Mouse (Mus musculus) bone marrow, adult 2 months (tissue): ENCODE data around the gene Mllt1.

ENCODE experiments used
- CTCF ChIP-seq: fragments of 200-500 bp; IDR thresholded peaks from 2 replicates; pipeline ENCODE4 v1.5.1; 2011; ENCODE audit warnings: low read length, control low read depth; ENCODE audit not compliant: control insufficient read depth, insufficient read depth
- POLR2A ChIP-seq: fragments of 200-500 bp; IDR thresholded peaks from 2 replicates; pipeline ENCODE4 v1.6.1; 2011; ENCODE audit warnings: low read depth, mild to moderate bottlenecking, control low read depth, low read length, borderline replicate concordance; ENCODE audit not compliant: control insufficient read depth

DNA sequence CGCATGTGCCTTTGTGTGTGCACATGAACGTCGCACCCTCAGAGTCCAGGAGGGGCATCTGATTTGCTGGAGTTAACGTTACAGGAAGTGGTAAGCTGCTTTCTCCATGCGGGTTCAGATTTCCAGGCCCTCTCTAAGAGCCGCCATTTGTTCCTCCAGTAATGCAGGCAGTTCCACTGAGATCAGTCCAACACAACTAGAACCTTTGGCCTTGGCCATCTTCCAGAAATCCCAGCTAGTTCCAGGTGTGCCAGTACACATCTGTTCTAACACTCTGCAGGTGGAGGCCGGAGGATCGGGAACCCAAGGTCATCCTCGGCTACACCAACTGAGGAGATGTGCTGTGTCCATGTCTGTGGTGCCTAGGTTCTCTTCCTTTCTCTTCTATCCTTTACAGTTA lies 49.7 kb upstream of the Mllt1 start:
- TF ChIP-seq POLR2A (no peak), CTCF (no peak)
